Mouse (Mus musculus) small intestine, adult 2 months (tissue): ENCODE measurements around the gene Polr2l. TPM values are rescaled to one million over a fixed set of nuclear protein-coding genes. Genes with fewer than 3 reads are reported as not detected.
"Not testable (repeated sequence)": the region's sequence is repeated elsewhere in the genome, so short reads cannot be mapped to it uniquely, and the experiment has no call there.

ENCODE experiments used
- H3K27ac ChIP-seq: fragments of 200-500 bp; 2 replicates; pipeline ENCODE4 v1.5.1; 2012; ENCODE audit warnings: low read depth, low read length, control low read depth, inconsistent platforms; ENCODE audit not compliant: insufficient read depth
- H3K27me3 ChIP-seq: fragments of 200-500 bp; 2 replicates; pipeline ENCODE4 v1.6.1; 2012; ENCODE audit warnings: mild to moderate bottlenecking, moderate library complexity, low read length, inconsistent platforms; ENCODE audit not compliant: control insufficient read depth, insufficient read depth
- H3K36me3 ChIP-seq: fragments of 200-500 bp; 2 replicates; pipeline ENCODE4 v1.6.1; 2012; ENCODE audit warnings: mild to moderate bottlenecking, low read length, control low read depth, inconsistent platforms; ENCODE audit not compliant: control insufficient read depth, insufficient read depth
- H3K4me1 ChIP-seq: fragments of 200-500 bp; 2 replicates; pipeline ENCODE4 v1.6.1; 2012; ENCODE audit warnings: low read length, inconsistent platforms, mixed read lengths; ENCODE audit not compliant: control insufficient read depth, insufficient read depth, insufficient read length
- H3K4me3 ChIP-seq: fragments of 200-500 bp; 2 replicates; pipeline ENCODE4 v1.5.1; 2012; ENCODE audit warnings: low read depth, mild to moderate bottlenecking, control low read depth, inconsistent platforms, low read length, moderate library complexity
- CTCF ChIP-seq: fragments of 200-500 bp; IDR thresholded peaks from 2 replicates; pipeline ENCODE4 v1.5.1; 2012; ENCODE audit warnings: low read depth, mild to moderate bottlenecking, control low read depth, inconsistent platforms, low read length, moderate library complexity, mixed read lengths; ENCODE audit not compliant: insufficient replicate concordance, insufficient read length; ENCODE audit errors: extremely low read depth
- POLR2A ChIP-seq: fragments of 200-500 bp; IDR thresholded peaks from 2 replicates; pipeline ENCODE4 v1.6.1; 2012; ENCODE audit warnings: low read depth, mild to moderate bottlenecking, control low read depth, inconsistent platforms, low read length, moderate library complexity
- WGBS: fragments of 180-500 bp; shearing (Covaris S2); methylation state at CpG from one replicate; pipeline ENCODE4 v1.1.7; 2018; 5-methylcytosine and 5-hydroxymethylcytosine counted together
- polyA plus RNA-seq: library from polyadenylated mRNA; depleted of rRNA; stranded (reverse); fragments of >200 nt; gene quantifications from 2 replicates; pipeline ENCODE4 v1.2.3, GENCODE M21; 2012

Polr2l gene
- polyA plus RNA-seq, 1 experiment: 30.2 TPM

DNA sequence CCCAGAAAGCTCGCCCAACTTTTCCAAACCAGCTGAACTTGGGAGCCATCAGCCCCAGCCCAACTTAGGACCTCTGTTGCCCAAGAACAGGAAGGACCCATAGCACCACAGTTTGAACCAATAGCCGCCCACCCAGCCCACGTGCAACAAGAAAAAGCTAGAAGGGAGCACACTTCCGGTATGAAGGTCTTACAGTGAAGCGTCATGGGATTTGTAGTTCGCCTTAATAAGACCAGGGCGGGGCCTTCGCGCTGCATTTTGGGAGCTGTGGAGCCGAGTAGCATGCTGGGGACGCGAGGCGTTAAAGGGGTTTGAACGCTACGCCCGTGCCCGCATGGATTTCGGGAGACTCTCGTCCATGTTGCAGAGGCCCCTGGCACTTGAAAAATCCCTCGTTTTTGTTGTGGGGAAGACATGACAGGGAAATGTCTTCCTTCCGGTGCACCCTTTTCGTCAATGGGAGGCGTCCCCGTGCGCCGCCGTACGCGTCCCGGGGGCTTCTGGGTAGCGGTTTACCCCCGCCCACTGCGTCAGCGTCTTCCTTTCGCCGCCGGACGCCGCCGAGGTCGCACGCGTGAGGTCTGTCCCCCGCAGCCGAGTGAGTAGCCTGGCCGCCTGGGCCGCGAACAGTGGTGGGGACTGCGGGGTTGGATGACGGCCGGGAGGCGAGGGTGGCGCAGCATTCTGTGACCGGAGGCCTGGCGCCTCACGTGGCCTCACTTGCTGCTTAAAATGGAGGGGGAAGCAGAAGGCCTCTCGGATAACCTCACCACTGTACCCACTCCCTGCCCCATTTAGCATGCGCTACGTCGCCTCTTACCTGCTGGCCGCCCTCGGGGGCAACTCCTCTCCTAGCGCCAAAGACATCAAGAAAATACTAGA is 27.6 kb downstream of the Polr2l start, which contains the start of gene Rplp2:
Gene Rplp2 (plus strand): TSS at position 261 of the 882 bp plus-strand sequence.
- WGBS: under 1% methylated on average over 63 of the region's 63 CpGs
- H3K4me3 ChIP-seq: peak within 1 kb of the TSS; percentile 78

GRCm38 (mm10) chr7:141446374-141446773 is 28.6 kb downstream of the Polr2l start:
- Histone ChIP-seq H3K4me1 (peaks cover 12% of the 10 kb centered on the region), H3K36me3 (peaks cover 20% of the 10 kb centered on the region)
- WGBS: 54% methylated on average over 3 of the region's 3 CpGs
- H3K27ac ChIP-seq, H3K4me3 ChIP-seq, H3K27me3 ChIP-seq: not testable (repeated sequence)

More for the DNA sequence above, 27.6 kb downstream of the Polr2l start, which contains the start of gene Rplp2:
- Histone ChIP-seq H3K36me3 (peaks cover 25% of the 10 kb centered on the region), H3K27me3 (no peaks in the 10 kb centered on the region), H3K4me1 (peaks cover 12% of the 10 kb centered on the region), H3K27ac (peak within 1 kb of the TSS; percentile 91)
- TF ChIP-seq POLR2A (peak; percentile 88), CTCF (no peak)

DNA sequence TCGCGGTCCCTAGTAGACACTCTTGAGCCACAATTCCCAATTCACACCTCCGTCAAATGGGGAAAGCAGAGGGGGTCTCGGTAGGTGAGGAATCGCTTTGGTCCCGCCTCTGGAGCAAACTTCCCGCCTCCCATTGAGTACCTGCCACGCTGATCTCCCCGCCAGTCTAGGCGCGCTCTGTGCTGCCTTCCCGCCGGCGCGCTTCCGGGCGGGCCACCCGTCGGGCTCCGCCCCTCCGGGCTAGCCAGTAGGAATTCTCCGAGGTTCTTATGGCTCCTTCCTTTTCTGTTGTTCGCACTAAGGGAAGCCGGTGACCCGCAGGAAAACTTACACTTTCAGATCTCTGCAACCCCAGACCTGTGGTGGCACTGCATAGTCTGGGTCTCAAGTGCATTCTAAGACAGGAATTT is 31.1 kb downstream of the Polr2l start, which contains the start of gene Pidd1:
Gene Pidd1 (minus strand): TSS at position 198 of the 410 bp plus-strand sequence.
- TF ChIP-seq CTCF (no peak), POLR2A (peak; percentile 43; the same call in 1 of the 2 replicates)
- H3K27me3 ChIP-seq: no peaks in the 10 kb centered on the region
- H3K4me3 ChIP-seq: peak within 1 kb of the TSS; percentile 82
- peak within 1 kb of the TSS; percentile 64 for H3K27ac ChIP-seq
- under 1% methylated on average over 25 of the region's 25 CpGs for WGBS
- peaks cover 4% of the 10 kb centered on the region for H3K36me3 ChIP-seq
- peaks cover 17% of the 10 kb centered on the region for H3K4me1 ChIP-seq

GRCm38 (mm10) chr7:141443081-141443821 is 31.7 kb downstream of the Polr2l start:
- Histone ChIP-seq H3K27ac (0 out of 2 replicates have a peak overlapping the region, but pooled peaks have one; percentile 8), H3K27me3 (no peaks in the 10 kb centered on the region), H3K36me3 (no peaks in the 10 kb centered on the region), H3K4me1 (peaks cover 14% of the 10 kb centered on the region), H3K4me3 (peak overlapping the region; percentile 82)
- WGBS: 4% methylated on average over 12 of the region's 12 CpGs
- TF ChIP-seq CTCF (peak; percentile 36; the same call in 1 of the 2 replicates), POLR2A (no peak)

DNA sequence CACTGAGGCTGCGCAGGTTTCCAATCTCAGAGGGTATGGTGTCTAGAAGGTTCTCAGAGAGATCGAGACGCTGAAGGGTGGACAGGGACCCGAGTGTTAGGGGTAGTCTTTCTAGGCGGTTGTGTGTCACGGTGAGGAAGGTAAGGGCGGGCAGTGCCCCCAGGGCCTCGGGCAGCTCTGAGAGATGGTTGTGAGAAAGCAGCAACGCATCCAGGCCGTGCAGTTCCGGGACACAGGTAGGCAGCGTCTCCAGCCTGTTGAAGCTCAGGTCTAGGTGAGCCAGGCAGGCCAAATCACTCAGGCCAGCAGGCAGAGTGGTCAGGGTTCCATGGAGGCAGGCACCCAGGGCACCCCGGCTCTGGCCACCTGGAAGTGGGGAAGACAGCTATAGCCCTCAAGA is 32.7 kb downstream of the Polr2l start:
- no peak overlapping the region for H3K27ac ChIP-seq
- H3K27me3 ChIP-seq: no peaks in the 10 kb centered on the region
- TF ChIP-seq POLR2A (no peak), CTCF (no peak)
- no peaks in the 10 kb centered on the region for H3K36me3 ChIP-seq
- peaks cover 14% of the 10 kb centered on the region for H3K4me1 ChIP-seq
- no peak overlapping the region for H3K4me3 ChIP-seq
- 89% methylated on average over 13 of the region's 13 CpGs for WGBS

DNA sequence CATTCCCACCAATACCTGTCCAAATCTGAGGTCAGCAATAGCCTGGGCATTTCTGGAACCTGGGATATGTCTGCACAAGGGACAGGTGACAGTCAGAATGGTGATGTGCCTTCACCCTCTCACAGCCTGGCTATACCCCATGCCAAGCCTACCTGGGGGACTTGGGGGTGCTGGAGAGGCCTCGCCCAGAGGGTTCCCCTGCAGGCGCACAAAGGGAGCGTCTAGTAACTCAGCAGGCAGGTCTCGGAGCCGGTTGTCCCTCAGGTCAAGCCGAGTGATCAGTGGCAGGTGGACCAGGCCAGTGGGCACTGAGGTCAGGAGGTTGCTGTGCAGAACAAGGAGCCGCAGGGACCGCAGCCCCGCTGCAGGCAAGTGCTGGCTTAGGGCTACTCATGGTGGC is 33.5 kb downstream of the Polr2l start:
- TF ChIP-seq CTCF: no peak
- no peak for TF ChIP-seq POLR2A
- Histone ChIP-seq H3K36me3 (no peaks in the 10 kb centered on the region), H3K4me1 (peaks cover 15% of the 10 kb centered on the region), H3K4me3 (no peak overlapping the region), H3K27ac (no peak overlapping the region), H3K27me3 (no peaks in the 10 kb centered on the region)
- WGBS: 96% methylated on average over 9 of the region's 9 CpGs

DNA sequence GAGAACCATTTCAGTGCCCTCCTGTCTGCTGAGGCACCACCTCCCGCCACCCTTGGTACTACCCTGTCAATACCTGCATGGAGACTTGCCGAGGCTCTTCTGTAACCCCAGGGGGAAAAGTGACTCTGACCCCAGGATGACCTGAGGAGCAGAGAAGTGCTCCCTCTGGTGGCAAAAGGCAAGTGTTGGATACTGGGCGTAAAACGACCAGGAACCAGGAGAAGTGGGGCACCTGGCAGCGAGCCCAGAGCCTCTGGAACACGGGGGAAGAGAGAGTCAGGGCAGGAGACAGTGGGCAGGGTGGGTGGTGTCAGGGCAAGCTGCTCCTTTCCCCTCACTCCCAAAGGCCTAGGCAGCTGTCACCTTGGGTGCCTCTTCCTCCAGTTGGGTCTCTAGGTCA is 34.3 kb downstream of the Polr2l start:
- Histone ChIP-seq H3K27ac (no peak overlapping the region), H3K27me3 (no peaks in the 10 kb centered on the region), H3K4me1 (peaks cover 23% of the 10 kb centered on the region), H3K4me3 (no peak overlapping the region), H3K36me3 (no peaks in the 10 kb centered on the region)
- 18% methylated on average over 6 of the region's 6 CpGs for WGBS
- no peak for TF ChIP-seq POLR2A
- peak; percentile 90; the same call in 1 of the 2 replicates for TF ChIP-seq CTCF
